Mouse (Mus musculus): ENCODE measurements around the gene Dop1a.

DNA sequence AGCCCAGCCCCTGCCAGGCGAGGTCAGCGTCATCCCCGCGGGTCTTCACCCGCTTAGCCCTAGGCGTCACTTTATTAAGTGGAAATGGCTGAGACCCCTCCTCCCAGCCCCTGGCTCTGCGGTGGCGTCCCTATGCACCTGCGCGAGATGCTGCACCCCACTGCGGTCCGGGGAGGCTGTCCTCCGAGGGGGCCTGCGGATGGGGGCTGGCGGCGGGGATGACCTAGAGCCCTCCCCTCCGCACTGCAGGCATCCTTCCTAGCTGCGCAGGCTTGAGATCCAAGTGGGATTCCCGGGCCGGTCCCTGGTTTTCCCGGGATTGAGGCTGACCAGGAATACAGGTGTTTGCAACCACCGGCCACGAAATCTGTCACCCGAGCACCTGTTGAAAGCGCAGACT is 105.2 kb downstream of the Dop1a start:
- TF ChIP-seq EP300 (IDR thresholded peaks at IDR 0.05; ENCODE audit: low read depth) (no peak), CTCF (IDR thresholded peaks at IDR 0.05; ENCODE audit: low read depth) (no peak)
